Comparison of ENCODE assay signal across 34 mouse cellular contexts in genomic region chr7:100569907-100570306, GRCm38 (mm10). TPM values are rescaled to one million over a fixed set of nuclear protein-coding genes. Genes with fewer than 3 reads are reported as not detected.
A peak's percentile ranks its signal among the peaks of the same experiment; 100 is the strongest.
DNase-seq lines count a peak whose midpoint lies in the region; ATAC-seq and TF ChIP-seq lines count a peak whose summit lies in the region.
"Had no signal": no experiment of that assay in that cellular context is flagged by ENCODE, and none has a peak within 500 bp of the region (broad histone marks: within the 10 kb centered on the region; RNA-seq: fewer than 3 reads in every experiment).

No protein-coding gene starts in this region.

- 0 out of 2 replicates have a peak, but pooled peaks cover 4% of the 10 kb centered on the region for H3K36me3 ChIP-seq in liver, embryonic 11.5 days (ENCODE audit: control insufficient read depth, insufficient read depth, low read length)
- peaks cover 19% of the 10 kb centered on the region; the same call in 1 of the 2 replicates for H3K36me3 ChIP-seq in liver, embryonic 13.5 days
- H3K36me3 ChIP-seq in liver, embryonic 16.5 days (ENCODE audit: control insufficient read depth, insufficient read depth) = peaks cover 3% of the 10 kb centered on the region; the same call in 1 of the 2 replicates

- ATAC-seq in liver, embryonic 11.5 days (replicated peaks; ENCODE audit: low FRiP score) = no peak
- peak; percentile 62 for ATAC-seq in liver, embryonic 13.5 days (ENCODE audit: low read depth)
- ATAC-seq in liver, embryonic 16.5 days (ENCODE audit: low read depth) = peak; percentile 39
- ATAC-seq in megakaryocyte-erythroid progenitor cell, adult 5-6 weeks (replicated peaks; ENCODE audit: low FRiP score, low TSS enrichment, poor library complexity, severe bottlenecking) = peak; percentile 42; the same call in 1 of the 2 replicates
- ATAC-seq: forebrain, embryonic 13.5 days; forebrain, embryonic 16.5 days; hindbrain, postnatal 0 days; Patski had no signal

- no peak overlapping the region for H3K27ac ChIP-seq in liver, embryonic 11.5 days (ENCODE audit: low read depth, low read length)
- H3K27ac ChIP-seq in liver, embryonic 13.5 days = peak overlapping the region; percentile 78
- peak overlapping the region; percentile 83 for H3K27ac ChIP-seq in liver, embryonic 16.5 days (ENCODE audit: low read length)
- no peak overlapping the region for H3K27ac ChIP-seq in layer of hippocampus, adult 2 months
- H3K27ac ChIP-seq: embryonic facial prominence, embryonic 12.5 days; embryonic facial prominence, embryonic 15.5 days; forebrain, embryonic 10.5 days; forebrain, embryonic 13.5 days; heart, embryonic 15.5 days; hindbrain, embryonic 10.5 days; hindbrain, embryonic 14.5 days; hindbrain, postnatal 0 days had no signal

- H3K4me2 ChIP-seq in liver, embryonic 11.5 days = no peak overlapping the region
- peak overlapping the region; percentile 4; the same call in 1 of the 2 replicates for H3K4me2 ChIP-seq in liver, embryonic 13.5 days
- H3K4me2 ChIP-seq in liver, embryonic 16.5 days (ENCODE audit: low read depth, low read length) = peak overlapping the region; percentile 18; the same call in 1 of the 2 replicates
- H3K4me2 ChIP-seq: embryonic facial prominence, embryonic 12.5 days; embryonic facial prominence, embryonic 15.5 days; forebrain, embryonic 13.5 days; heart, embryonic 11.5 days; heart, embryonic 15.5 days; hindbrain, embryonic 14.5 days had no signal

- H3K9ac ChIP-seq in liver, embryonic 11.5 days (ENCODE audit: low read depth, low read length) = no peak overlapping the region
- no peak overlapping the region for H3K9ac ChIP-seq in liver, embryonic 13.5 days
- no peak overlapping the region for H3K9ac ChIP-seq in liver, embryonic 16.5 days (ENCODE audit: low read depth, low read length)
- H3K9ac ChIP-seq: embryonic facial prominence, embryonic 12.5 days; embryonic facial prominence, embryonic 15.5 days; forebrain, embryonic 13.5 days; heart, embryonic 15.5 days; hindbrain, embryonic 14.5 days had no signal

- H3K9me3 ChIP-seq in liver, embryonic 11.5 days (ENCODE audit: control insufficient read depth, low read length) = no peaks in the 10 kb centered on the region
- no peaks in the 10 kb centered on the region for H3K9me3 ChIP-seq in liver, embryonic 13.5 days (replicated peaks)
- H3K9me3 ChIP-seq in liver, embryonic 16.5 days (replicated peaks; ENCODE audit: control insufficient read depth, low read length) = no peaks in the 10 kb centered on the region
- H3K9me3 ChIP-seq: embryonic facial prominence, embryonic 12.5 days; embryonic facial prominence, embryonic 15.5 days; forebrain, embryonic 10.5 days; forebrain, embryonic 13.5 days; G1E; heart, embryonic 15.5 days; hindbrain, embryonic 10.5 days had no signal

- peak; percentile 26 for DNase-seq in liver
- DNase-seq in liver, embryonic 11.5 days (ENCODE audit: low spot score) = no peak
- DNase-seq in liver, embryonic 13.5 days = peak; percentile 33
- no peak for DNase-seq in layer of hippocampus, adult 2 months (ENCODE audit: low spot score in 2 of 2)
- DNase-seq in neural tube, embryonic 10.5 days (ENCODE audit: extremely low spot score, low spot score) = no peak
- no peak for DNase-seq in layer of hippocampus, postnatal 25 days (ENCODE audit: extremely low spot score in 1 of 2, low spot score in 1 of 2)
- DNase-seq: adrenal gland, postnatal 10 days; adrenal gland, postnatal 36 days; B cell, adult 2 months; cerebellum, adult 2 months; cerebellum, adult 9-11 months; cerebellum, postnatal 25 days; gastrocnemius, postnatal 10 days; gastrocnemius, postnatal 36 days; heart, postnatal 10 days; heart, postnatal 36 days had no signal

- H3K27me3 ChIP-seq in liver, embryonic 11.5 days (replicated peaks; ENCODE audit: control insufficient read depth, insufficient read depth, low read length) = no peaks in the 10 kb centered on the region
- no peaks in the 10 kb centered on the region for H3K27me3 ChIP-seq in liver, embryonic 13.5 days
- H3K27me3 ChIP-seq in liver, embryonic 16.5 days (ENCODE audit: control insufficient read depth, insufficient read depth, low read depth, low read length) = no peaks in the 10 kb centered on the region
- H3K27me3 ChIP-seq: CH12.LX; embryonic facial prominence, embryonic 12.5 days; embryonic facial prominence, embryonic 15.5 days; forebrain, embryonic 13.5 days; heart, embryonic 15.5 days; Patski had no signal

- H3K4me3 ChIP-seq in liver, embryonic 11.5 days (ENCODE audit: low read depth, low read length) = no peak overlapping the region
- H3K4me3 ChIP-seq in liver, embryonic 13.5 days (replicated peaks) = no peak overlapping the region
- H3K4me3 ChIP-seq in liver, embryonic 16.5 days (ENCODE audit: low read depth, low read length) = no peak overlapping the region
- no peak overlapping the region for H3K4me3 ChIP-seq in layer of hippocampus, adult 2 months
- H3K4me3 ChIP-seq: embryonic facial prominence, embryonic 12.5 days; embryonic facial prominence, embryonic 15.5 days; forebrain, embryonic 10.5 days; forebrain, embryonic 13.5 days; heart, embryonic 15.5 days; hindbrain, embryonic 10.5 days had no signal

- H3K4me1 ChIP-seq in liver, embryonic 11.5 days (replicated peaks; ENCODE audit: control insufficient read depth, insufficient read depth, low read length) = peaks cover 21% of the 10 kb centered on the region
- H3K4me1 ChIP-seq in liver, embryonic 13.5 days (replicated peaks) = peaks cover 56% of the 10 kb centered on the region
- H3K4me1 ChIP-seq in liver, embryonic 16.5 days (ENCODE audit: control insufficient read depth, low read depth, low read length) = peaks cover 35% of the 10 kb centered on the region
- H3K4me1 ChIP-seq: embryonic facial prominence, embryonic 12.5 days; embryonic facial prominence, embryonic 15.5 days; forebrain, embryonic 10.5 days; forebrain, embryonic 13.5 days; heart, embryonic 15.5 days; hindbrain, embryonic 10.5 days had no signal

- no peak for TF ChIP-seq CTCF in layer of hippocampus, adult 2 months (conservative IDR thresholded peaks at IDR 0.05)

RNA-seq across cellular contexts. Expression of gene Coa4, which starts 33.0 kb away (rescaled TPM):
- polyA plus RNA-seq in liver, embryonic 11.5 days (2014; fragmentation: Nextera tagmentation; extraction: Ambion mirVana) = 26.3 and 27.5 TPM in 2 replicates
- polyA plus RNA-seq in liver, embryonic 13.5 days (2015; fragmentation: Nextera tagmentation; extraction: Ambion mirVana) = 14.0 and 14.3 TPM in 2 replicates
- polyA plus RNA-seq in liver, embryonic 16.5 days (2015; fragmentation: Nextera tagmentation; extraction: Ambion mirVana) = 10.7 and 13.1 TPM in 2 replicates
- 14.2 and 20.1 TPM in 2 replicates for total RNA-seq in megakaryocyte-erythroid progenitor cell, adult 5-6 weeks (2014; fragmentation: Nextera tagmentation)
- 8.2 and 9.0 TPM in 2 replicates for total RNA-seq in megakaryocyte-erythroid progenitor cell, adult 5-6 weeks (2017)
- total RNA-seq in layer of hippocampus, adult 2 months (2021) = 1 to 10 TPM; 7.8 to 9.4 TPM
- 10 to 100 TPM in 1 of 2 experiments, 1 to 10 TPM in 1; 9.2 to 10.0 TPM for total RNA-seq in layer of hippocampus, postnatal 25 days (2021)

RNA-seq across cellular contexts. Expression of gene Rab6a, which starts 37.3 kb away (rescaled TPM):
- 81.6 and 85.7 TPM in 2 replicates for polyA plus RNA-seq in liver, embryonic 11.5 days (2014; fragmentation: Nextera tagmentation; extraction: Ambion mirVana)
- polyA plus RNA-seq in liver, embryonic 13.5 days (2015; fragmentation: Nextera tagmentation; extraction: Ambion mirVana) = 40.2 and 46.7 TPM in 2 replicates
- 30.8 and 34.9 TPM in 2 replicates for polyA plus RNA-seq in liver, embryonic 16.5 days (2015; fragmentation: Nextera tagmentation; extraction: Ambion mirVana)
- total RNA-seq in megakaryocyte-erythroid progenitor cell, adult 5-6 weeks (2014; fragmentation: Nextera tagmentation) = 35.0 and 46.8 TPM in 2 replicates
- total RNA-seq in megakaryocyte-erythroid progenitor cell, adult 5-6 weeks (2017) = 50.5 and 53.1 TPM in 2 replicates
- 100 to 1,000 TPM; 349 to 374 TPM for total RNA-seq in layer of hippocampus, adult 2 months (2021)
- total RNA-seq in layer of hippocampus, postnatal 25 days (2021) = 100 to 1,000 TPM; 373 to 387 TPM

RNA-seq across cellular contexts. Expression of gene Mrpl48, which starts 38.2 kb away (rescaled TPM):
- 78.9 and 81.2 TPM in 2 replicates for polyA plus RNA-seq in liver, embryonic 11.5 days (2014; fragmentation: Nextera tagmentation; extraction: Ambion mirVana)
- polyA plus RNA-seq in liver, embryonic 13.5 days (2015; fragmentation: Nextera tagmentation; extraction: Ambion mirVana) = 57.0 and 59.8 TPM in 2 replicates
- polyA plus RNA-seq in liver, embryonic 16.5 days (2015; fragmentation: Nextera tagmentation; extraction: Ambion mirVana) = 37.4 and 38.8 TPM in 2 replicates
- total RNA-seq in megakaryocyte-erythroid progenitor cell, adult 5-6 weeks (2014; fragmentation: Nextera tagmentation) = 50.3 and 57.1 TPM in 2 replicates
- total RNA-seq in megakaryocyte-erythroid progenitor cell, adult 5-6 weeks (2017) = 93.1 and 138 TPM in 2 replicates
- 10 to 100 TPM; 64.8 to 67.1 TPM for total RNA-seq in layer of hippocampus, adult 2 months (2021)
- total RNA-seq in layer of hippocampus, postnatal 25 days (2021) = 10 to 100 TPM; 63.9 to 67.7 TPM

RNA-seq across cellular contexts. Expression of gene Dnajb13, which starts 55.1 kb away (rescaled TPM):
- polyA plus RNA-seq in liver, embryonic 11.5 days (2014; fragmentation: Nextera tagmentation; extraction: Ambion mirVana) = 1.2 and 1.6 TPM in 2 replicates
- polyA plus RNA-seq in liver, embryonic 13.5 days (2015; fragmentation: Nextera tagmentation; extraction: Ambion mirVana) = 2.5 TPM in 2 replicates
- polyA plus RNA-seq in liver, embryonic 16.5 days (2015; fragmentation: Nextera tagmentation; extraction: Ambion mirVana) = 3.0 and 4.4 TPM in 2 replicates
- total RNA-seq in megakaryocyte-erythroid progenitor cell, adult 5-6 weeks (2014; fragmentation: Nextera tagmentation) = not detected in 2 replicates
- 0.05 and 1.8 TPM in 2 replicates for total RNA-seq in megakaryocyte-erythroid progenitor cell, adult 5-6 weeks (2017)
- total RNA-seq in layer of hippocampus, adult 2 months (2021) = under 1 TPM; 0.39 to 0.51 TPM
- under 1 TPM; 0.35 to 0.81 TPM for total RNA-seq in layer of hippocampus, postnatal 25 days (2021)
- total RNA-seq: gastrocnemius, adult 18-20 months; gastrocnemius, postnatal 10 days; gastrocnemius, postnatal 36 days; granulocyte monocyte progenitor cell, adult 5-6 weeks; heart, postnatal 10 days; heart, postnatal 36 days had no signal
- polyA plus RNA-seq: erythroblast, embryonic 14.5 days; G1E had no signal

Comparison
In these comparisons a context has a peak if more than half of its experiments do, and no peak if none do; other contexts are left out.
1. DNase-seq: peak in liver (single experiment) and liver, embryonic 13.5 days (single experiment); none in liver, embryonic 11.5 days (single experiment), layer of hippocampus, adult 2 months (0 of 2), neural tube, embryonic 10.5 days (single experiment) and layer of hippocampus, postnatal 25 days (0 of 2).
2. H3K27ac ChIP-seq: peak in liver, embryonic 13.5 days (single experiment) and liver, embryonic 16.5 days (single experiment); none in liver, embryonic 11.5 days (single experiment) and layer of hippocampus, adult 2 months (single experiment).
3. RNA of gene Rab6a, which starts 37.3 kb away (total RNA-seq): 373 to 387 TPM in layer of hippocampus, postnatal 25 days and 349 to 374 TPM in layer of hippocampus, adult 2 months; 35.0 to 53.1 TPM in megakaryocyte-erythroid progenitor cell, adult 5-6 weeks; every median in the first group is over 4 times any median in the second.